Mouse (Mus musculus): ENCODE data around the gene Bbs9. TPM values are rescaled to one million over a fixed set of nuclear protein-coding genes. Genes with fewer than 3 reads are reported as not detected.

Bbs9 gene
- polyA plus RNA-seq, 1 experiment from 2014 or later, result 7.1 TPM

GRCm38 (mm10) chr9:22584221-22584620, 108.7 kb downstream of the Bbs9 start:
- TF ChIP-seq CTCF (IDR thresholded peaks at IDR 0.05) (no peak), EP300 (IDR thresholded peaks at IDR 0.05) (no peak)
- no peak overlapping the region for H3K4me2 ChIP-seq (replicated peaks; ENCODE audit: low read depth, low read length)
- H3K36me3 ChIP-seq (ENCODE audit: insufficient read depth, low read length), result no peaks in the 10 kb centered on the region
- no peak overlapping the region for H3K9ac ChIP-seq (replicated peaks; ENCODE audit: low read depth)
- no peaks in the 10 kb centered on the region for H3K9me3 ChIP-seq (ENCODE audit: low read length)
- ATAC-seq, result no peak
- no peak overlapping the region for H3K27ac ChIP-seq (ENCODE audit: low read length)
- H3K4me3 ChIP-seq (ENCODE audit: low read depth, low read length), result no peak overlapping the region
- H3K27me3 ChIP-seq (replicated peaks; ENCODE audit: insufficient read depth, low read length), result no peaks in the 10 kb centered on the region
- WGBS, result 86% methylated on average over 3 of the region's 3 CpGs
- no peak for DNase-seq (ENCODE audit: low spot score)
- no peaks in the 10 kb centered on the region for H3K4me1 ChIP-seq (ENCODE audit: insufficient read depth, low read depth, low read length)

GRCm38 (mm10) chr9:22593032-22593431, 117.5 kb downstream of the Bbs9 start:
- no peak overlapping the region for H3K9ac ChIP-seq (replicated peaks; ENCODE audit: low read depth)
- 94% methylated on average over 5 of the region's 5 CpGs for WGBS
- H3K4me3 ChIP-seq (ENCODE audit: low read depth, low read length), result no peak overlapping the region
- no peak for TF ChIP-seq CTCF (IDR thresholded peaks at IDR 0.05)
- H3K4me2 ChIP-seq (replicated peaks; ENCODE audit: low read depth, low read length), result no peak overlapping the region
- no peaks in the 10 kb centered on the region for H3K4me1 ChIP-seq (ENCODE audit: insufficient read depth, low read depth, low read length)
- no peaks in the 10 kb centered on the region for H3K27me3 ChIP-seq (replicated peaks; ENCODE audit: insufficient read depth, low read length)
- H3K9me3 ChIP-seq (ENCODE audit: low read length), result no peaks in the 10 kb centered on the region
- no peaks in the 10 kb centered on the region for H3K36me3 ChIP-seq (ENCODE audit: insufficient read depth, low read length)
- no peak overlapping the region for H3K27ac ChIP-seq (ENCODE audit: low read length)
- ATAC-seq (no peak), DNase-seq (ENCODE audit: low spot score) (no peak)

- Histone ChIP-seq H3K4me3 (ENCODE audit: low read depth, low read length) (no peak overlapping the region), H3K9ac (replicated peaks; ENCODE audit: low read depth) (no peak overlapping the region), H3K36me3 (ENCODE audit: insufficient read depth, low read length) (no peaks in the 10 kb centered on the region), H3K4me1 (ENCODE audit: insufficient read depth, low read depth, low read length) (no peaks in the 10 kb centered on the region), H3K9me3 (ENCODE audit: low read length) (no peaks in the 10 kb centered on the region), H3K27me3 (replicated peaks; ENCODE audit: insufficient read depth, low read length) (no peaks in the 10 kb centered on the region), H3K4me2 (replicated peaks; ENCODE audit: low read depth, low read length) (no peak overlapping the region), H3K27ac (ENCODE audit: low read length) (no peak overlapping the region)
- DNase-seq (ENCODE audit: low spot score) (no peak), ATAC-seq (no peak)
- 51% methylated on average over 2 of the region's 2 CpGs for WGBS
- no peak for TF ChIP-seq CTCF (IDR thresholded peaks at IDR 0.05)
- TF ChIP-seq EP300 (IDR thresholded peaks at IDR 0.05), result no peak
Measured at GRCm38 (mm10) chr9:22596650-22597049, 121.1 kb downstream of the Bbs9 start.

GRCm38 (mm10) chr9:22613271-22613824, 137.8 kb downstream of the Bbs9 start:
- Histone ChIP-seq H3K36me3 (ENCODE audit: insufficient read depth, low read length) (no peaks in the 10 kb centered on the region), H3K27me3 (replicated peaks; ENCODE audit: insufficient read depth, low read length) (no peaks in the 10 kb centered on the region; the same call in 1 of the 2 replicates), H3K4me2 (replicated peaks; ENCODE audit: low read depth, low read length) (no peak overlapping the region), H3K9me3 (ENCODE audit: low read length) (no peaks in the 10 kb centered on the region), H3K4me1 (ENCODE audit: insufficient read depth, low read depth, low read length) (no peaks in the 10 kb centered on the region), H3K4me3 (ENCODE audit: low read depth, low read length) (no peak overlapping the region), H3K9ac (replicated peaks; ENCODE audit: low read depth) (no peak overlapping the region), H3K27ac (ENCODE audit: low read length) (no peak overlapping the region)
- DNase-seq (ENCODE audit: low spot score) (peak; percentile 39), ATAC-seq (no peak)
- no peak for TF ChIP-seq EP300 (IDR thresholded peaks at IDR 0.05)
- 62% methylated on average over 6 of the region's 6 CpGs for WGBS

GRCm38 (mm10) chr9:22619245-22619644, 143.7 kb downstream of the Bbs9 start:
- no peak overlapping the region for H3K27ac ChIP-seq (ENCODE audit: low read length)
- H3K9ac ChIP-seq (replicated peaks; ENCODE audit: low read depth), result no peak overlapping the region
- H3K4me2 ChIP-seq (replicated peaks; ENCODE audit: low read depth, low read length), result no peak overlapping the region
- no peaks in the 10 kb centered on the region for H3K9me3 ChIP-seq (ENCODE audit: low read length)
- H3K36me3 ChIP-seq (ENCODE audit: insufficient read depth, low read length), result no peaks in the 10 kb centered on the region
- H3K27me3 ChIP-seq (replicated peaks; ENCODE audit: insufficient read depth, low read length), result no peaks in the 10 kb centered on the region
- no peak for ATAC-seq
- H3K4me3 ChIP-seq (ENCODE audit: low read depth, low read length), result no peak overlapping the region
- 93% methylated on average over 1 of the region's 1 CpGs for WGBS
- DNase-seq (ENCODE audit: low spot score), result no peak
- TF ChIP-seq CTCF (IDR thresholded peaks at IDR 0.05), result no peak
- no peak for TF ChIP-seq EP300 (IDR thresholded peaks at IDR 0.05)
- H3K4me1 ChIP-seq (ENCODE audit: insufficient read depth, low read depth, low read length), result no peaks in the 10 kb centered on the region

GRCm38 (mm10) chr9:22624966-22625365, 149.5 kb downstream of the Bbs9 start:
- H3K9me3 ChIP-seq (ENCODE audit: low read length), result no peaks in the 10 kb centered on the region
- no peak overlapping the region for H3K4me3 ChIP-seq (ENCODE audit: low read depth, low read length)
- no peak overlapping the region for H3K9ac ChIP-seq (replicated peaks; ENCODE audit: low read depth)
- 50% methylated on average over 9 of the region's 9 CpGs for WGBS
- ATAC-seq (no peak), DNase-seq (ENCODE audit: low spot score) (peak; percentile 59)
- TF ChIP-seq EP300 (IDR thresholded peaks at IDR 0.05) (no peak), CTCF (IDR thresholded peaks at IDR 0.05) (peak; percentile 78)
- H3K36me3 ChIP-seq (ENCODE audit: insufficient read depth, low read length), result no peaks in the 10 kb centered on the region
- no peaks in the 10 kb centered on the region for H3K4me1 ChIP-seq (ENCODE audit: insufficient read depth, low read depth, low read length)
- H3K27me3 ChIP-seq (replicated peaks; ENCODE audit: insufficient read depth, low read length), result no peaks in the 10 kb centered on the region
- no peak overlapping the region for H3K4me2 ChIP-seq (replicated peaks; ENCODE audit: low read depth, low read length)
- H3K27ac ChIP-seq (ENCODE audit: low read length), result no peak overlapping the region

GRCm38 (mm10) chr9:22626014-22626413, 150.5 kb downstream of the Bbs9 start:
- H3K27ac ChIP-seq (ENCODE audit: low read length), result no peak overlapping the region
- H3K36me3 ChIP-seq (ENCODE audit: insufficient read depth, low read length), result no peaks in the 10 kb centered on the region
- no peaks in the 10 kb centered on the region for H3K27me3 ChIP-seq (replicated peaks; ENCODE audit: insufficient read depth, low read length)
- no peak overlapping the region for H3K4me2 ChIP-seq (replicated peaks; ENCODE audit: low read depth, low read length)
- WGBS, result 82% methylated on average over 3 of the region's 3 CpGs
- no peaks in the 10 kb centered on the region for H3K4me1 ChIP-seq (ENCODE audit: insufficient read depth, low read depth, low read length)
- no peaks in the 10 kb centered on the region for H3K9me3 ChIP-seq (ENCODE audit: low read length)
- H3K4me3 ChIP-seq (ENCODE audit: low read depth, low read length), result no peak overlapping the region
- ATAC-seq (no peak), DNase-seq (ENCODE audit: low spot score) (no peak)
- TF ChIP-seq CTCF (IDR thresholded peaks at IDR 0.05) (no peak), EP300 (IDR thresholded peaks at IDR 0.05) (no peak)
- no peak overlapping the region for H3K9ac ChIP-seq (replicated peaks; ENCODE audit: low read depth)
